Mouse (Mus musculus): ENCODE measurements around the gene Gls. TPM values are rescaled to one million over a fixed set of nuclear protein-coding genes. Genes with fewer than 3 reads are reported as not detected.

Gls gene
- polyA plus RNA-seq (2015; fragmentation: Nextera tagmentation; extraction: Ambion mirVana) = 26.1 and 26.6 TPM in 2 replicates

DNA sequence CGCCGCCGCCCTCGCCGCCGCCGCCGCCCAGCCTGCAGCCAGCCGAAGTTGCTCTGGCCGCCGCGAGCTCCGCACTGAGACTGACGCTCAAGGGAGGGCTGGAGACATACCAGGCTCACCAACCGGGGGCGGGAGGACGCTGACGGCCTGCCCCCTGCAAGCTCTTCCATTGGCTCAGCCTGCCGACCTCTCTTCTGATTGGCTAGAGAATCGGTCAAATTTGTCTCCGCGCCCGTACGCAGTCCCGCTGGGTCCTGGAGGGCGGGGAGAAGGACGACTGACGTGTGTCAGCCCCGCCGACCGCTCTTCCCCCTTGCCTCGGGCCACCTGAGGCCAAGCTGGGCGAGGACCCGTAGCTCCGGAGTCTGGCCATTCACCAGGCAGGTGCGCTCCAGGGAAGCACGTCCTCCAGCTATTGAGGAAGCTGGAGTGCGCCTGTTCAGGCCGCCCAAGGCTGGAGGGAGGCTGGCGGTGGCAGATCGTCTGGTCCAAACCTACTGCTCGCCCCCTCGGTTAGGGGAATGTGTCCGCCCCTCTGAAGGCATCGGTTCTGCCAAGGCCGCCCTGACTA lies at the start of gene Gls:
Gene Gls (minus strand): TSS at position 90 of the 571 bp plus-strand sequence.
- H3K4me2 ChIP-seq (replicated peaks) = peak within 1 kb of the TSS; percentile 71
- H3K4me1 ChIP-seq (replicated peaks) = peaks cover 20% of the 10 kb centered on the region
- H3K9ac ChIP-seq (replicated peaks) = peak within 1 kb of the TSS; percentile 96
- H3K27me3 ChIP-seq = peaks cover 4% of the 10 kb centered on the region; the same call in 1 of the 2 replicates
- H3K4me3 ChIP-seq (replicated peaks) = peak within 1 kb of the TSS; percentile 93
- WGBS = under 1% methylated on average over 46 of the region's 46 CpGs
- peak; percentile 100 for ATAC-seq
- H3K9me3 ChIP-seq = no peaks in the 10 kb centered on the region
- H3K36me3 ChIP-seq = no peaks in the 10 kb centered on the region
- H3K27ac ChIP-seq = peak within 1 kb of the TSS; percentile 98

DNA sequence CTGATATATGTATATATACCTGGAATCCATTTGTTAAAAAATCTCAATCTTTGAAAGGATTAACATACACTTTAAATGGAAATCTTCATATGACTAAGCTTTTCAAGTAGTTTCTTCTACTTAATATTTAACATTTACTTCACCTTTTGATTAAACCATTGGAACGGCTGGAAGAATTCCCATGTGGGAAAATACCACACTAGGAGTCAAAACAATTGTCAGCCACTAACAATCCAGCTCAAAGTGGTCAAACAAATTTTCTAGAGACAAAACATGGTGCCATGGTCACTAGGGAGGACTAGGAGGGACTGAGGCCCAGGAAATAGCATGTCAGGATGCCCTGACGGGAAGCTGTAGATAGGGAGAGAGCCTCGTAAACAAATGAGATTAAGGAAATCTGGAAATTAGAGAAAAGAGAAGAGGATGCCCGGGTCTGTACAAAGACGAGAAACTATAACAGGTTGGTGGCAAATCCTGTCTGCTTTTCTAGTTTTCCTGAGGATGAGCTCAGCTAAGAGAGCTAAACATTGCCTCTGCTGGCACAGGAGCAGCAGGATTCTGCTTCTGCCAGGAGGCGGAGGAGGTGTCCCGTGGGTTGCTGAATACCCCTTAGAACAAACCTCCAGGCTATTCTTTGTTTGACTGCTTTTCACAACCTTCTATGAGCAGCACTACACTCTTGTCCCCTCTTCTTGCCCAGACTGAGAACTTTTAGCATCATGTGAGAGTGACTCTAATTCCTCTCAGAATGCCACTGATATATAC lies 47.0 kb upstream of the Gls start:
- WGBS = 56% methylated on average over 7 of the region's 7 CpGs
- no peak for ATAC-seq
- Histone ChIP-seq H3K4me2 (replicated peaks) (no peak overlapping the region), H3K9me3 (no peaks in the 10 kb centered on the region), H3K27me3 (no peaks in the 10 kb centered on the region), H3K4me3 (replicated peaks) (no peak overlapping the region), H3K36me3 (no peaks in the 10 kb centered on the region), H3K4me1 (replicated peaks) (peaks cover 7% of the 10 kb centered on the region; the same call in 1 of the 2 replicates), H3K9ac (replicated peaks) (no peak overlapping the region), H3K27ac (no peak overlapping the region)

- Histone ChIP-seq H3K36me3 (no peaks in the 10 kb centered on the region), H3K4me1 (replicated peaks) (peaks cover 7% of the 10 kb centered on the region; the same call in 1 of the 2 replicates), H3K9ac (replicated peaks) (no peak overlapping the region), H3K4me2 (replicated peaks) (no peak overlapping the region), H3K27me3 (no peaks in the 10 kb centered on the region), H3K4me3 (replicated peaks) (no peak overlapping the region), H3K9me3 (no peaks in the 10 kb centered on the region), H3K27ac (no peak overlapping the region)
- no peak for ATAC-seq
- 51% methylated on average over 3 of the region's 3 CpGs for WGBS
Observed at GRCm38 (mm10) chr1:52279331-52279730, 46.3 kb upstream of the Gls start.

DNA sequence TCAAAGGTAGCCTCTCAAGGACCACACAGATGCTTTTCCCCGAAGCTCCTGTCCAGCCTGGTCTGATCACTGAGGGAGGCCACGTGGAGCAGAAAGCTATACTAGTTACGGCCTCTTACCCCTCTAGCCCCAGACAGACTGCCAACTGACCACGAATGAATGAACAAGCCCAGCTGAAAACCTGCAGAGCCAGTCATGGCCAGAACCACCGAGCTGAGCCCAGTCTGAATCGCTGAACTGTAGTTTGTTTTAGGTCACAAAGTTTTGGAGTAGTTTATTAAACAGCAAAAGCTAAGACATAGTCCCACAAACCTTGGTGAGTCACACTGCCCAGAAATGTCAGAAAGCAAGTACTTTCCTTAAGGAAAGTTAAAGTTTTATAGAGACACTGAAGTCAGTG lies 45.0 kb upstream of the Gls start:
- Histone ChIP-seq H3K9me3 (no peaks in the 10 kb centered on the region), H3K9ac (replicated peaks) (no peak overlapping the region), H3K36me3 (no peaks in the 10 kb centered on the region), H3K27me3 (no peaks in the 10 kb centered on the region), H3K4me3 (replicated peaks) (no peak overlapping the region), H3K4me2 (replicated peaks) (no peak overlapping the region), H3K4me1 (replicated peaks) (peaks cover 7% of the 10 kb centered on the region; the same call in 1 of the 2 replicates), H3K27ac (no peak overlapping the region)
- no peak for ATAC-seq
- WGBS = 78% methylated on average over 6 of the region's 6 CpGs

GRCm38 (mm10) chr1:52274210-52274609 lies 41.2 kb upstream of the Gls start:
- Histone ChIP-seq H3K27ac (no peak overlapping the region), H3K9me3 (no peaks in the 10 kb centered on the region), H3K9ac (replicated peaks) (no peak overlapping the region), H3K27me3 (no peaks in the 10 kb centered on the region), H3K36me3 (no peaks in the 10 kb centered on the region), H3K4me1 (replicated peaks) (peaks cover 2% of the 10 kb centered on the region; the same call in 1 of the 2 replicates), H3K4me2 (replicated peaks) (no peak overlapping the region), H3K4me3 (replicated peaks) (no peak overlapping the region)
- ATAC-seq = no peak
- 77% methylated on average over 3 of the region's 3 CpGs for WGBS

DNA sequence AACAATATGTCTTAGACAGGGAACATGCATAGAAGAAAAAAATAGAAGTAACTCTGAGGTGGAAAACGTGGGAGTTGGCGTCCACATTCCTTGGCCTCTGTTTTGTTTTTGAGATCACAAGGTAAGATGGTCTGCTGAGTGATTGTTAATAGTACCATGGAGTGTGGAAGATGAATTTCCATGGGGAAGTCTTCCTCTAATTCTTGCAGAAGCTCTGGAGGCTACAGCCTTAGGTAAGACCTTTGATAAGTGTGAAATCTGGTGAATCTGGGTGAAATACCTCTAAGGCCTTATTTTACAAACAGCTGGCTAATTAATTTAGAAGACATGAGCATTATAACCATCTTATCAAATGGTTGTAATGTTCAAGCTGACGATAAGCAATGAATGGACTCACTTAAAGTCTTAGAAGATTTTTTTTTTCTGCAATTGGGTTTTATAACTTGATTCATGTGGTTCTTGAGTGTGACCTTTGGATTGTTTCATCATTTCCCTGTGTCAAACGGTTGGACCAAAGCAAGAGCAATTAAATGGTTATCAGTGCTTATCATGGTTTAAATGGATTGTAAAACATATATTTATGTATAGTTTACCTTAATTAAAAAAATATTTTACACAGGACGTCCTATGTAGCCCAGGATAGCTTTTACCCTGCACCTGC lies 39.1 kb upstream of the Gls start:
- ATAC-seq = no peak
- H3K27ac ChIP-seq = no peak overlapping the region
- no peaks in the 10 kb centered on the region for H3K4me1 ChIP-seq (replicated peaks)
- H3K4me3 ChIP-seq (replicated peaks) = no peak overlapping the region
- no peaks in the 10 kb centered on the region for H3K36me3 ChIP-seq
- 83% methylated on average over 5 of the region's 5 CpGs for WGBS
- no peak overlapping the region for H3K4me2 ChIP-seq (replicated peaks)
- no peaks in the 10 kb centered on the region for H3K27me3 ChIP-seq
- no peaks in the 10 kb centered on the region for H3K9me3 ChIP-seq
- H3K9ac ChIP-seq (replicated peaks) = no peak overlapping the region

DNA sequence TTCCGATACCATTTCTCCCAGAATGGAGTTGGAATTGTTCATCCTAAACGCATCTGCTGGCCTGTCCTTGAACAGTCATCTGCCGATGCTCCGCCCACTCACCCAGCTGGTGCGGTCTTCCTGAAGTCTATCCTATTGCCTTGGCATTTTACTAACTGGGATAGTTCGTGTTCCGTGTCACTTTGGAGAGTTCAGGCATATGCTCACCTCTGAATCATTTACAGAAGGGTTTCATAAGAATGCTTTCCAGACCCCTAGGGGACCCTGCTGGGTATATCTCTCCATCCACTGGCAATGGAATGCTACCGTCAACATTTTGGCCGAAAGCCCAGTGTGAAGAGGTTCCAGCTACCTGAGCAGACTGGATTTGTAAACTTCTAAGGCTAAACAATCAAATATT lies 37.3 kb upstream of the Gls start:
- H3K27ac ChIP-seq = no peak overlapping the region
- H3K4me1 ChIP-seq (replicated peaks) = no peaks in the 10 kb centered on the region
- ATAC-seq = no peak
- 84% methylated on average over 9 of the region's 9 CpGs for WGBS
- H3K9me3 ChIP-seq = no peaks in the 10 kb centered on the region
- no peaks in the 10 kb centered on the region for H3K36me3 ChIP-seq
- no peak overlapping the region for H3K4me2 ChIP-seq (replicated peaks)
- no peaks in the 10 kb centered on the region for H3K27me3 ChIP-seq
- no peak overlapping the region for H3K9ac ChIP-seq (replicated peaks)
- no peak overlapping the region for H3K4me3 ChIP-seq (replicated peaks)

- Histone ChIP-seq H3K9me3 (no peaks in the 10 kb centered on the region), H3K36me3 (no peaks in the 10 kb centered on the region), H3K4me2 (replicated peaks) (no peak overlapping the region), H3K4me3 (replicated peaks) (no peak overlapping the region), H3K9ac (replicated peaks) (no peak overlapping the region), H3K4me1 (replicated peaks) (no peaks in the 10 kb centered on the region), H3K27me3 (no peaks in the 10 kb centered on the region), H3K27ac (no peak overlapping the region)
- no peak for ATAC-seq
- WGBS = 89% methylated on average over 4 of the region's 4 CpGs
Observed at GRCm38 (mm10) chr1:52269596-52269995, 36.6 kb upstream of the Gls start.

- no peaks in the 10 kb centered on the region for H3K36me3 ChIP-seq
- ATAC-seq = no peak
- H3K4me3 ChIP-seq (replicated peaks) = no peak overlapping the region
- no peak overlapping the region for H3K27ac ChIP-seq
- no peak overlapping the region for H3K4me2 ChIP-seq (replicated peaks)
- H3K4me1 ChIP-seq (replicated peaks) = no peaks in the 10 kb centered on the region
- no peak overlapping the region for H3K9ac ChIP-seq (replicated peaks)
- no peaks in the 10 kb centered on the region for H3K9me3 ChIP-seq
- 92% methylated on average over 6 of the region's 6 CpGs for WGBS
- H3K27me3 ChIP-seq = no peaks in the 10 kb centered on the region
Observed at GRCm38 (mm10) chr1:52268006-52268405, 35.0 kb upstream of the Gls start.

DNA sequence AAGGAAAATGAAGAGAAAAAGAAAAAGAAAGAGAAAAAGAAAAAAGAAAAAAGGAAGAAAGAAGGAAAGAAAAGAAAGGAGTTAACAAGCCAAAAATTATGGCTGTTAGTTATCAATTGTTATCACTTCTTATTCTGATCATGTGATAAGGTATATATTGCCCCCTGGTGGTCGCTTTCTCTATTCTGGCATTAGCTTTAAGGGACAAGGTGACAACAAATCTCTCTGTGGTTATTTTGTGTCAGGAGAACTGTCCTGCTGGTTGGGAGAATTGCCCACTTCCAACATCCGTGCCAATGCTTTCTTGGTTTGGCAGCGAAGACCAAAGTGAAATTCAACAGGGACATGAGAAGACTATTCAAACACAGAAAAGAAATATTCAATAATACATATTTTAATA lies 34.6 kb upstream of the Gls start:
- no peaks in the 10 kb centered on the region for H3K9me3 ChIP-seq
- no peaks in the 10 kb centered on the region for H3K27me3 ChIP-seq
- no peaks in the 10 kb centered on the region for H3K36me3 ChIP-seq
- WGBS = 56% methylated on average over 3 of the region's 3 CpGs
- no peak for ATAC-seq
- H3K4me1 ChIP-seq (replicated peaks) = no peaks in the 10 kb centered on the region
- H3K4me3 ChIP-seq (replicated peaks) = no peak overlapping the region
- H3K4me2 ChIP-seq (replicated peaks) = no peak overlapping the region
- H3K27ac ChIP-seq = no peak overlapping the region
- H3K9ac ChIP-seq (replicated peaks) = no peak overlapping the region

- H3K27ac ChIP-seq = no peak overlapping the region
- no peak overlapping the region for H3K4me3 ChIP-seq (replicated peaks)
- H3K27me3 ChIP-seq = no peaks in the 10 kb centered on the region
- H3K9me3 ChIP-seq = no peaks in the 10 kb centered on the region
- ATAC-seq = no peak
- WGBS = 76% methylated on average over 3 of the region's 3 CpGs
- no peaks in the 10 kb centered on the region for H3K36me3 ChIP-seq
- H3K4me1 ChIP-seq (replicated peaks) = no peaks in the 10 kb centered on the region
- no peak overlapping the region for H3K9ac ChIP-seq (replicated peaks)
- H3K4me2 ChIP-seq (replicated peaks) = no peak overlapping the region
Observed at GRCm38 (mm10) chr1:52265886-52266516, 33.0 kb upstream of the Gls start.

DNA sequence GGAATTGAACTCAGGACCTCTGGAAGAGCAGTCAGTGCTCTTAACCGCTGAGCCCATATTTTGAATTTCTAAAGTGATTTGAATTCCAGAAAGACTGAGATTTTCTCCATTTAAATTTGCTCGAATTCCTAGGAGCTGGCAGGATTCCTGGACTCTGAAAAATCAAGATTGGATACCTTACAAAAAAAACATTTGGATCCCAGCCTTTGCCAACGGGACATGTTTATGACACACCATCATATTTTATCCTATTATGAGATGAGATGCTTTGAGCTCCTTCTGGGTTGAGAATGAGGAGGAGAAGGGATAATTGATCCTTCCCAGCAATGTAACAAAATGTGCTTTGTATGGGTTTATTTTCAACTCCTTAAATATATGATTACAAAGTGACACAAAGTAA lies 31.3 kb upstream of the Gls start:
- H3K4me1 ChIP-seq (replicated peaks) = no peaks in the 10 kb centered on the region
- no peaks in the 10 kb centered on the region for H3K27me3 ChIP-seq
- ATAC-seq = no peak
- H3K4me2 ChIP-seq (replicated peaks) = no peak overlapping the region
- no peak overlapping the region for H3K4me3 ChIP-seq (replicated peaks)
- no peak overlapping the region for H3K27ac ChIP-seq
- H3K9me3 ChIP-seq = no peaks in the 10 kb centered on the region
- WGBS = 77% methylated on average over 3 of the region's 3 CpGs
- no peak overlapping the region for H3K9ac ChIP-seq (replicated peaks)
- no peaks in the 10 kb centered on the region for H3K36me3 ChIP-seq
